Comparison of ENCODE assay signal across 29 mouse cellular contexts in genomic region chr1:96501007-96501406, GRCm38 (mm10).
"Had no signal": no experiment of that assay in that cellular context is flagged by ENCODE, and none has a peak within 500 bp of the region (broad histone marks: within the 10 kb centered on the region; RNA-seq: fewer than 3 reads in every experiment).

No protein-coding gene starts in this region.

- H3K4me1 ChIP-seq: limb, embryonic 10.5 days; limb, embryonic 12.5 days; limb, embryonic 13.5 days; limb, embryonic 15.5 days; liver, embryonic 12.5 days; liver, embryonic 13.5 days; liver, embryonic 15.5 days; megakaryocyte, embryonic 14.5 days; midbrain, embryonic 10.5 days; midbrain, embryonic 12.5 days; midbrain, embryonic 13.5 days; midbrain, embryonic 15.5 days; neural tube, embryonic 12.5 days; neural tube, embryonic 13.5 days had no signal

- H3K9ac ChIP-seq: limb, embryonic 12.5 days; limb, embryonic 13.5 days; limb, embryonic 15.5 days; liver, embryonic 12.5 days; liver, embryonic 13.5 days; liver, embryonic 14.5 days; liver, embryonic 15.5 days; liver, postnatal 0 days; midbrain, embryonic 12.5 days; midbrain, embryonic 13.5 days; midbrain, embryonic 15.5 days; neural tube, embryonic 12.5 days; neural tube, embryonic 13.5 days had no signal

- H3K9me3 ChIP-seq: limb, embryonic 10.5 days; limb, embryonic 12.5 days; limb, embryonic 13.5 days; limb, embryonic 15.5 days; liver, embryonic 12.5 days; liver, embryonic 13.5 days; liver, embryonic 15.5 days; megakaryocyte, embryonic 14.5 days; midbrain, embryonic 10.5 days; midbrain, embryonic 12.5 days; midbrain, embryonic 13.5 days; midbrain, embryonic 15.5 days; neural tube, embryonic 12.5 days; neural tube, embryonic 13.5 days had no signal

- H3K4me3 ChIP-seq: left cerebral cortex, adult 2 months; limb, embryonic 10.5 days; limb, embryonic 12.5 days; limb, embryonic 13.5 days; limb, embryonic 15.5 days; liver, embryonic 12.5 days; liver, embryonic 13.5 days; liver, embryonic 15.5 days; megakaryocyte, embryonic 14.5 days; midbrain, embryonic 10.5 days; midbrain, embryonic 12.5 days; midbrain, embryonic 13.5 days; midbrain, embryonic 15.5 days; myocyte; neural tube, embryonic 12.5 days; neural tube, embryonic 13.5 days had no signal

- H3K36me3 ChIP-seq: limb, embryonic 10.5 days; limb, embryonic 12.5 days; limb, embryonic 13.5 days; limb, embryonic 15.5 days; liver, embryonic 12.5 days; liver, embryonic 13.5 days; liver, embryonic 15.5 days; midbrain, embryonic 10.5 days; midbrain, embryonic 12.5 days; midbrain, embryonic 13.5 days; midbrain, embryonic 15.5 days; neural tube, embryonic 12.5 days; neural tube, embryonic 13.5 days had no signal

- H3K27ac ChIP-seq: left cerebral cortex, adult 2 months; limb, embryonic 10.5 days; limb, embryonic 12.5 days; limb, embryonic 13.5 days; limb, embryonic 15.5 days; liver, embryonic 12.5 days; liver, embryonic 13.5 days; liver, embryonic 14.5 days; liver, embryonic 15.5 days; macrophage; midbrain, embryonic 10.5 days; midbrain, embryonic 12.5 days; midbrain, embryonic 13.5 days; midbrain, embryonic 15.5 days; neural tube, embryonic 12.5 days; neural tube, embryonic 13.5 days had no signal

- ATAC-seq: liver, embryonic 12.5 days; liver, postnatal 0 days; lung, postnatal 0 days; midbrain, embryonic 13.5 days; midbrain, embryonic 15.5 days; midbrain, embryonic 16.5 days had no signal

- DNase-seq: left cerebral cortex, postnatal 4 days; liver; liver, embryonic 13.5 days; liver, postnatal 0 days; lung, postnatal 10 days; lung, postnatal 14 days; lung, postnatal 4 days; midbrain, embryonic 14.5 days had no signal

- H3K4me2 ChIP-seq: limb, embryonic 12.5 days; limb, embryonic 13.5 days; limb, embryonic 15.5 days; liver, embryonic 11.5 days; liver, embryonic 12.5 days; liver, embryonic 13.5 days; liver, embryonic 15.5 days; midbrain, embryonic 11.5 days; midbrain, embryonic 12.5 days; midbrain, embryonic 13.5 days; midbrain, embryonic 15.5 days; neural tube, embryonic 12.5 days; neural tube, embryonic 13.5 days had no signal

- H3K27me3 ChIP-seq: limb, embryonic 12.5 days; limb, embryonic 13.5 days; limb, embryonic 15.5 days; liver, embryonic 12.5 days; liver, embryonic 13.5 days; liver, embryonic 15.5 days; megakaryocyte, embryonic 14.5 days; midbrain, embryonic 12.5 days; midbrain, embryonic 13.5 days; midbrain, embryonic 15.5 days; neural tube, embryonic 12.5 days; neural tube, embryonic 13.5 days had no signal
